Mouse (Mus musculus): ENCODE measurements around the gene Sox6.

GRCm38 (mm10) chr7:115865979-115866697, 172.5 kb downstream of the Sox6 start:
- TF ChIP-seq MYC (IDR thresholded peaks at IDR 0.05; ENCODE audit: low read depth, low read length): no peak
- TF ChIP-seq MAX (IDR thresholded peaks at IDR 0.05; ENCODE audit: low read length): no peak
- no peak for TF ChIP-seq SIN3A (IDR thresholded peaks at IDR 0.05; ENCODE audit: low read length)
